Mouse (Mus musculus) cerebellum, postnatal 25 days (tissue): ENCODE data around the gene H2-Ab1.

ENCODE experiments used
- DNase-seq, 2 experiments: peaks; one replicate each; pipeline ENCODE4 v3.0.0; 2021; ENCODE audit warnings: mixed read lengths in 2 of 2

H2-Ab1 gene

GRCm38 (mm10) chr17:34312185-34312584, 54.7 kb downstream of the H2-Ab1 start:
- no peak for DNase-seq

- peak; percentile 76 to 86 for DNase-seq
Observed at GRCm38 (mm10) chr17:34313393-34313792, 55.9 kb downstream of the H2-Ab1 start.

- no peak for DNase-seq
Observed at GRCm38 (mm10) chr17:34314286-34314685, 56.8 kb downstream of the H2-Ab1 start.

GRCm38 (mm10) chr17:34315512-34315911, 58.0 kb downstream of the H2-Ab1 start:
- DNase-seq = no peak

- no peak for DNase-seq
Observed at GRCm38 (mm10) chr17:34316697-34317096, 59.2 kb downstream of the H2-Ab1 start.

GRCm38 (mm10) chr17:34317275-34317674, 59.8 kb downstream of the H2-Ab1 start:
- no peak for DNase-seq
